Mouse (Mus musculus) embryonic facial prominence, embryonic 15.5 days (tissue): ENCODE measurements around the gene Pde11a. TPM values are rescaled to one million over a fixed set of nuclear protein-coding genes. Genes with fewer than 3 reads are reported as not detected.

ENCODE experiments used
- ATAC-seq: fragments of 200-750 bp; cut with Nextera tagmentation; 2 replicates; pipeline ENCODE4 v1.8.0; 2017; ENCODE audit warnings: low read depth, moderate TSS enrichment; ENCODE audit not compliant: insufficient number of reproducible peaks, low FRiP score, low TSS enrichment
- H3K27ac ChIP-seq: fragments of 300-500 bp; sonication (generic); replicated peaks from 2 replicates; pipeline ENCODE4 v1.5.1; 2015; ENCODE audit warnings: mild to moderate bottlenecking, inconsistent platforms
- H3K27me3 ChIP-seq: fragments of 300-500 bp; sonication (generic); 2 replicates; pipeline ENCODE4 v1.6.1; 2015; ENCODE audit warnings: inconsistent platforms
- H3K36me3 ChIP-seq: fragments of 300-500 bp; sonication (generic); 2 replicates; pipeline ENCODE4 v1.6.1; 2015; ENCODE audit warnings: mild to moderate bottlenecking, inconsistent platforms
- H3K4me1 ChIP-seq: fragments of 300-500 bp; sonication (generic); 2 replicates; pipeline ENCODE4 v1.6.1; 2015; ENCODE audit warnings: inconsistent platforms
- H3K4me2 ChIP-seq: fragments of 300-500 bp; sonication (generic); replicated peaks from 2 replicates; pipeline ENCODE4 v1.6.1; 2015; ENCODE audit warnings: mild to moderate bottlenecking, inconsistent platforms
- H3K4me3 ChIP-seq: fragments of 300-500 bp; sonication (generic); replicated peaks from 2 replicates; pipeline ENCODE4 v1.5.1; 2015; ENCODE audit warnings: mild to moderate bottlenecking, inconsistent platforms
- H3K9ac ChIP-seq: fragments of 300-500 bp; sonication (generic); 2 replicates; pipeline ENCODE4 v1.6.1; 2015; ENCODE audit warnings: inconsistent platforms
- H3K9me3 ChIP-seq: fragments of 300-500 bp; sonication (generic); replicated peaks from 2 replicates; pipeline ENCODE4 v1.6.1; 2016; ENCODE audit warnings: inconsistent platforms
- WGBS: fragments of 180-500 bp; shearing (Covaris S2); methylation state at CpG from one replicate; pipeline ENCODE4 v1.1.7; 2015; 5-methylcytosine and 5-hydroxymethylcytosine counted together
- polyA plus RNA-seq: library from polyadenylated mRNA; unstranded; fragments of >200 nt; fragmentation: Nextera tagmentation; extraction: Ambion mirVana; gene quantifications from 2 replicates; pipeline ENCODE4 v1.2.1, GENCODE M21; 2015

The Pde11a gene
- polyA plus RNA-seq, 1 experiment from 2014 or later, result 0.41 TPM

GRCm38 (mm10) chr2:76114734-76115133 is 223.8 kb downstream of the Pde11a start:
- WGBS, result 11% methylated on average over 6 of the region's 6 CpGs
- H3K9me3 ChIP-seq, result no peaks in the 10 kb centered on the region
- ATAC-seq, result no peak

GRCm38 (mm10) chr2:76109653-76110052 is 228.9 kb downstream of the Pde11a start:
- Histone ChIP-seq H3K4me3 (no peak overlapping the region), H3K9me3 (no peaks in the 10 kb centered on the region), H3K4me1 (no peaks in the 10 kb centered on the region; the same call in 1 of the 2 replicates), H3K27ac (no peak overlapping the region), H3K4me2 (no peak overlapping the region), H3K36me3 (no peaks in the 10 kb centered on the region), H3K27me3 (0 out of 2 replicates have a peak, but pooled peaks cover 2% of the 10 kb centered on the region), H3K9ac (no peak overlapping the region)
- ATAC-seq, result no peak
- 45% methylated on average over 8 of the region's 8 CpGs for WGBS

More at GRCm38 (mm10) chr2:76114734-76115133, 223.8 kb downstream of the Pde11a start:
- H3K36me3 ChIP-seq, result no peaks in the 10 kb centered on the region
- H3K27me3 ChIP-seq, result 0 out of 2 replicates have a peak, but pooled peaks cover 2% of the 10 kb centered on the region
- H3K4me2 ChIP-seq, result no peak overlapping the region
- no peak overlapping the region for H3K27ac ChIP-seq
- no peak overlapping the region for H3K4me3 ChIP-seq
- H3K9ac ChIP-seq, result no peak overlapping the region
- no peaks in the 10 kb centered on the region; the same call in 1 of the 2 replicates for H3K4me1 ChIP-seq

GRCm38 (mm10) chr2:76101889-76102602 is 236.5 kb downstream of the Pde11a start:
- ATAC-seq, result no peak
- H3K9me3 ChIP-seq, result no peaks in the 10 kb centered on the region
- no peaks in the 10 kb centered on the region for H3K36me3 ChIP-seq
- no peak overlapping the region for H3K4me2 ChIP-seq
- no peak overlapping the region for H3K27ac ChIP-seq
- H3K4me1 ChIP-seq, result no peaks in the 10 kb centered on the region
- H3K9ac ChIP-seq, result no peak overlapping the region
- no peak overlapping the region for H3K4me3 ChIP-seq
- 47% methylated on average over 14 of the region's 14 CpGs for WGBS
- H3K27me3 ChIP-seq, result no peaks in the 10 kb centered on the region

- Histone ChIP-seq H3K27me3 (no peaks in the 10 kb centered on the region), H3K36me3 (no peaks in the 10 kb centered on the region), H3K27ac (no peak overlapping the region), H3K4me1 (no peaks in the 10 kb centered on the region), H3K9ac (no peak overlapping the region), H3K4me2 (no peak overlapping the region), H3K9me3 (no peaks in the 10 kb centered on the region), H3K4me3 (no peak overlapping the region)
- WGBS, result 73% methylated on average over 9 of the region's 9 CpGs
- no peak for ATAC-seq
These were observed 238.0 kb downstream of the Pde11a start for GRCm38 (mm10) chr2:76100597-76100996.

- Histone ChIP-seq H3K4me2 (no peak overlapping the region), H3K36me3 (no peaks in the 10 kb centered on the region), H3K4me3 (no peak overlapping the region), H3K27ac (no peak overlapping the region), H3K27me3 (no peaks in the 10 kb centered on the region), H3K9ac (no peak overlapping the region), H3K9me3 (no peaks in the 10 kb centered on the region), H3K4me1 (no peaks in the 10 kb centered on the region)
- WGBS, result 48% methylated on average over 9 of the region's 9 CpGs
- no peak for ATAC-seq
These were observed 238.7 kb downstream of the Pde11a start for GRCm38 (mm10) chr2:76099726-76100347.

GRCm38 (mm10) chr2:76098381-76098780 is 240.2 kb downstream of the Pde11a start:
- no peak overlapping the region for H3K9ac ChIP-seq
- no peaks in the 10 kb centered on the region for H3K36me3 ChIP-seq
- H3K9me3 ChIP-seq, result no peaks in the 10 kb centered on the region
- no peak for ATAC-seq
- WGBS, result 44% methylated on average over 8 of the region's 8 CpGs
- H3K4me2 ChIP-seq, result no peak overlapping the region
- H3K4me3 ChIP-seq, result no peak overlapping the region
- no peaks in the 10 kb centered on the region for H3K27me3 ChIP-seq
- no peaks in the 10 kb centered on the region for H3K4me1 ChIP-seq
- no peak overlapping the region for H3K27ac ChIP-seq

- Histone ChIP-seq H3K4me2 (no peak overlapping the region), H3K27ac (no peak overlapping the region), H3K4me3 (no peak overlapping the region), H3K4me1 (no peaks in the 10 kb centered on the region), H3K36me3 (no peaks in the 10 kb centered on the region), H3K27me3 (no peaks in the 10 kb centered on the region), H3K9me3 (no peaks in the 10 kb centered on the region), H3K9ac (no peak overlapping the region)
- 73% methylated on average over 7 of the region's 7 CpGs for WGBS
- ATAC-seq, result no peak
These were observed 240.7 kb downstream of the Pde11a start for GRCm38 (mm10) chr2:76097847-76098246.

- Histone ChIP-seq H3K4me1 (no peaks in the 10 kb centered on the region), H3K27me3 (no peaks in the 10 kb centered on the region), H3K4me2 (no peak overlapping the region), H3K4me3 (no peak overlapping the region), H3K36me3 (no peaks in the 10 kb centered on the region), H3K9me3 (no peaks in the 10 kb centered on the region), H3K27ac (no peak overlapping the region), H3K9ac (no peak overlapping the region)
- no peak for ATAC-seq
- 79% methylated on average over 8 of the region's 8 CpGs for WGBS
These were observed 241.3 kb downstream of the Pde11a start for GRCm38 (mm10) chr2:76097284-76097683.

- Histone ChIP-seq H3K9ac (no peak overlapping the region), H3K4me3 (no peak overlapping the region), H3K27me3 (no peaks in the 10 kb centered on the region), H3K4me2 (no peak overlapping the region), H3K4me1 (no peaks in the 10 kb centered on the region), H3K9me3 (no peaks in the 10 kb centered on the region), H3K36me3 (no peaks in the 10 kb centered on the region), H3K27ac (no peak overlapping the region)
- 92% methylated on average over 5 of the region's 5 CpGs for WGBS
- no peak for ATAC-seq
These were observed 242.7 kb downstream of the Pde11a start for GRCm38 (mm10) chr2:76095861-76096260.

- Histone ChIP-seq H3K4me1 (no peaks in the 10 kb centered on the region), H3K27ac (no peak overlapping the region)
- ATAC-seq, result no peak
These were observed 248.1 kb downstream of the Pde11a start for GRCm38 (mm10) chr2:76090506-76090905.

GRCm38 (mm10) chr2:76088844-76089243 is 249.7 kb downstream of the Pde11a start:
- no peak overlapping the region for H3K4me2 ChIP-seq
- H3K36me3 ChIP-seq, result no peaks in the 10 kb centered on the region
- H3K4me3 ChIP-seq, result no peak overlapping the region
- H3K27ac ChIP-seq, result no peak overlapping the region
- ATAC-seq, result no peak
- WGBS, result 45% methylated on average over 4 of the region's 4 CpGs
- H3K9me3 ChIP-seq, result no peaks in the 10 kb centered on the region
- no peaks in the 10 kb centered on the region for H3K27me3 ChIP-seq
- no peaks in the 10 kb centered on the region for H3K4me1 ChIP-seq
- no peak overlapping the region for H3K9ac ChIP-seq

More at GRCm38 (mm10) chr2:76090506-76090905, 248.1 kb downstream of the Pde11a start:
- Histone ChIP-seq H3K4me2 (no peak overlapping the region), H3K4me3 (no peak overlapping the region), H3K27me3 (no peaks in the 10 kb centered on the region), H3K9me3 (no peaks in the 10 kb centered on the region), H3K36me3 (no peaks in the 10 kb centered on the region), H3K9ac (no peak overlapping the region)
